Mouse (Mus musculus) ovary, postnatal 36 days (tissue): ENCODE data around the gene Hmmr.

Source experiments
- DNase-seq: peaks from one replicate; pipeline ENCODE4 v3.0.0; 2022; ENCODE audit warnings: low spot score, mixed read lengths

Hmmr gene

GRCm38 (mm10) chr11:40694311-40695087, 38.7 kb downstream of the Hmmr start:
- DNase-seq: peak; percentile 56

GRCm38 (mm10) chr11:40693366-40693951, 39.8 kb downstream of the Hmmr start:
- DNase-seq: peak; percentile 72

- DNase-seq: peak; percentile 95
Measured at GRCm38 (mm10) chr11:40692511-40693365, 40.5 kb downstream of the Hmmr start.

GRCm38 (mm10) chr11:40692101-40692509, 41.1 kb downstream of the Hmmr start:
- DNase-seq: no peak

GRCm38 (mm10) chr11:40690444-40691127, 42.6 kb downstream of the Hmmr start:
- DNase-seq: no peak

- DNase-seq: no peak
Measured at GRCm38 (mm10) chr11:40683295-40683694, 49.9 kb downstream of the Hmmr start.

- no peak for DNase-seq
Measured at GRCm38 (mm10) chr11:40682456-40682855, 50.8 kb downstream of the Hmmr start.

- no peak for DNase-seq
Measured at GRCm38 (mm10) chr11:40677169-40677568, 56.1 kb downstream of the Hmmr start.

- no peak for DNase-seq
Measured at GRCm38 (mm10) chr11:40675014-40675730, 58.0 kb downstream of the Hmmr start.
